Mouse (Mus musculus): ENCODE data around the gene Pcbp3.

Pcbp3 gene

GRCm38 (mm10) chr10:76931122-76931521 lies 30.6 kb downstream of the Pcbp3 start:
- DNase-seq (ENCODE audit: low spot score in 2 of 2) = no peak

GRCm38 (mm10) chr10:76924441-76924840 lies 37.2 kb downstream of the Pcbp3 start:
- DNase-seq (ENCODE audit: low spot score in 2 of 2) = no peak

GRCm38 (mm10) chr10:76918086-76918485 lies 43.6 kb downstream of the Pcbp3 start:
- DNase-seq (ENCODE audit: low spot score in 2 of 2) = no peak

GRCm38 (mm10) chr10:76906434-76906833 lies 55.3 kb downstream of the Pcbp3 start:
- DNase-seq (ENCODE audit: low spot score in 2 of 2) = peak in 1 of 2 experiments; percentile 16

- DNase-seq (ENCODE audit: low spot score in 2 of 2) = no peak
These were observed 55.7 kb downstream of the Pcbp3 start for GRCm38 (mm10) chr10:76905935-76906341.

GRCm38 (mm10) chr10:76903694-76904093 lies 58.0 kb downstream of the Pcbp3 start:
- no peak for DNase-seq (ENCODE audit: low spot score in 2 of 2)

- no peak for DNase-seq (ENCODE audit: low spot score in 2 of 2)
These were observed 58.6 kb downstream of the Pcbp3 start for GRCm38 (mm10) chr10:76903099-76903498.

- DNase-seq (ENCODE audit: low spot score in 2 of 2) = no peak
These were observed 59.1 kb downstream of the Pcbp3 start for GRCm38 (mm10) chr10:76902588-76902987.

- no peak for DNase-seq (ENCODE audit: low spot score in 2 of 2)
These were observed 63.3 kb downstream of the Pcbp3 start for GRCm38 (mm10) chr10:76898428-76898827.

- DNase-seq (ENCODE audit: low spot score in 2 of 2) = no peak
These were observed 70.2 kb downstream of the Pcbp3 start for GRCm38 (mm10) chr10:76891456-76891855.

GRCm38 (mm10) chr10:76883442-76884244 lies 78.0 kb downstream of the Pcbp3 start:
- DNase-seq (ENCODE audit: low spot score in 2 of 2) = no peak

GRCm38 (mm10) chr10:76882644-76883441 lies 78.8 kb downstream of the Pcbp3 start:
- no peak for DNase-seq (ENCODE audit: low spot score in 2 of 2)

- no peak for DNase-seq (ENCODE audit: low spot score in 2 of 2)
These were observed 79.8 kb downstream of the Pcbp3 start for GRCm38 (mm10) chr10:76881900-76882299.

- no peak for DNase-seq (ENCODE audit: low spot score in 2 of 2)
These were observed 86.4 kb downstream of the Pcbp3 start for GRCm38 (mm10) chr10:76875310-76875709.

- DNase-seq (ENCODE audit: low spot score in 2 of 2) = no peak
These were observed 86.8 kb downstream of the Pcbp3 start for GRCm38 (mm10) chr10:76874879-76875278.

- DNase-seq (ENCODE audit: low spot score in 2 of 2) = no peak
These were observed 87.3 kb downstream of the Pcbp3 start for GRCm38 (mm10) chr10:76874398-76874797.

- DNase-seq (ENCODE audit: low spot score in 2 of 2) = no peak
These were observed 87.7 kb downstream of the Pcbp3 start for GRCm38 (mm10) chr10:76873948-76874347.

GRCm38 (mm10) chr10:76872736-76873135 lies 89.0 kb downstream of the Pcbp3 start:
- DNase-seq (ENCODE audit: low spot score in 2 of 2) = no peak

GRCm38 (mm10) chr10:76865936-76866335 lies 95.8 kb downstream of the Pcbp3 start:
- DNase-seq (ENCODE audit: low spot score in 2 of 2) = no peak

- no peak for DNase-seq (ENCODE audit: low spot score in 2 of 2)
These were observed 100.7 kb downstream of the Pcbp3 start for GRCm38 (mm10) chr10:76860998-76861397.

GRCm38 (mm10) chr10:76859355-76860127 lies 102.1 kb downstream of the Pcbp3 start:
- DNase-seq (ENCODE audit: low spot score in 2 of 2) = no peak

- no peak for DNase-seq (ENCODE audit: low spot score in 2 of 2)
These were observed 103.8 kb downstream of the Pcbp3 start for GRCm38 (mm10) chr10:76857879-76858278.
